Mouse (Mus musculus): Measurements from ENCODE around the gene Tdrd12.

The Tdrd12 gene

GRCm38 (mm10) chr7:35447996-35448846 lies 89.3 kb downstream of the Tdrd12 start, which contains the start of gene Slc7a9:
Gene Slc7a9, plus strand, starts transcription at chr7:35448796.
- no peak for DNase-seq (ENCODE audit: low spot score in 2 of 2)

- DNase-seq (ENCODE audit: low spot score in 2 of 2) = no peak
Measured at GRCm38 (mm10) chr7:35447501-35447900, 90.0 kb downstream of the Tdrd12 start.

GRCm38 (mm10) chr7:35435266-35435665 lies 102.3 kb downstream of the Tdrd12 start:
- DNase-seq (ENCODE audit: low spot score in 2 of 2) = no peak

GRCm38 (mm10) chr7:35428146-35428545 lies 109.4 kb downstream of the Tdrd12 start:
- no peak for DNase-seq (ENCODE audit: low spot score in 2 of 2)

GRCm38 (mm10) chr7:35423071-35423470 lies 114.5 kb downstream of the Tdrd12 start:
- no peak for DNase-seq (ENCODE audit: low spot score in 2 of 2)
